Mouse (Mus musculus): ENCODE data around the gene Lim2. TPM values are rescaled to one million over a fixed set of nuclear protein-coding genes. Genes with fewer than 3 reads are reported as not detected.

Gene Lim2
- polyA plus RNA-seq, 1 experiment from 2014 or later: not detected

DNA sequence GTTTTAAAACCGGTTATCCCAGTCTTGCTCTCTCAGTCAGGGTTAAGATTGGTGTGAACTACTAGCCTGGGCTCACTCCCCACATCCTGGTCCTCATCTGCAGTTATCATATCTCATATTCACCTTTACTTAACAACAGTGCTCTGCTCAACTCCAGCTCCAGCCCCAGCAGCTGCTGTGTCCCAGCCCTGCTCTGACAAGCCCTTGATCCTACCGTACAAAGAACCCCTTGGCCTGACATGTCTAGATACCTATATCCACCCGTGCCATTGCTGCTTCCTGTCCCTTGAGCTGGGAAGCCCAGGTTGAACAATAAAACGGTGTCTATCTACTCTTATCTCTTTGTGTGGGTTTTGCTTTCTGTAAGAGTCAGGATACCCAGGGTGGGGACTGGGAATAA lies 2.0 kb downstream of the Lim2 start:
- no peaks in the 10 kb centered on the region for H3K4me1 ChIP-seq (replicated peaks)
- H3K27ac ChIP-seq (replicated peaks): no peak overlapping the region
- ATAC-seq (ENCODE audit: low FRiP score, low read depth): no peak
- no peak overlapping the region for H3K9ac ChIP-seq
- no peak overlapping the region for H3K4me2 ChIP-seq
- 68% methylated on average over 4 of the region's 4 CpGs for WGBS
- no peaks in the 10 kb centered on the region for H3K9me3 ChIP-seq
- H3K36me3 ChIP-seq: no peaks in the 10 kb centered on the region
- H3K27me3 ChIP-seq: no peaks in the 10 kb centered on the region
- H3K4me3 ChIP-seq: no peak overlapping the region

DNA sequence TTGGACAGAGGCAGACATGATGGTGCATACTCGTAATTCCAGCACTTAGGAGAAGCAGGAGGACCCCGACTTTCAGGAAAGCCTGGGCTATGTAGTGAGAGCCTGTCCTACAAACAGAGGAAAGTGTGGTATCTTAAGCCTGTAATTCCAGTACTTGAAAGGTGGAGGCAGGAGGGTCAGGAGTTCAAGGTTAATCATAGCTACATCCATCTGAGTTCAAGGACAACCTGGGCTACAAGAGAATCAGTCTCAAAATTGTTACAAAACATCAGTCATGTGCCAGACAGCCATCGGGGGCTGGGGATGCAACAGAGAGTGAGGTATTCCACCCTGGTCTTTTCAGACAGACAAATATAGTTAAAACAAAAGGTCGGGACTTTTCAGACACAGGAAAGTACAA lies 5.4 kb downstream of the Lim2 start:
- H3K36me3 ChIP-seq: no peaks in the 10 kb centered on the region
- no peak overlapping the region for H3K9ac ChIP-seq
- H3K27ac ChIP-seq (replicated peaks): no peak overlapping the region
- H3K4me3 ChIP-seq: no peak overlapping the region
- WGBS: 77% methylated on average over 4 of the region's 4 CpGs
- no peak overlapping the region for H3K4me2 ChIP-seq
- H3K9me3 ChIP-seq: no peaks in the 10 kb centered on the region
- no peaks in the 10 kb centered on the region for H3K4me1 ChIP-seq (replicated peaks)
- no peak for ATAC-seq (ENCODE audit: low FRiP score, low read depth)
- no peaks in the 10 kb centered on the region for H3K27me3 ChIP-seq

GRCm38 (mm10) chr7:43434676-43435075 lies 7.2 kb downstream of the Lim2 start:
- H3K36me3 ChIP-seq: no peaks in the 10 kb centered on the region
- 79% methylated on average over 5 of the region's 5 CpGs for WGBS

GRCm38 (mm10) chr7:43436341-43437255 lies 9.1 kb downstream of the Lim2 start, which contains the start of gene Nkg7:
Gene Nkg7, plus strand, starts transcription at chr7:43437073.
- Histone ChIP-seq H3K4me2 (no peak within 1 kb of the TSS), H3K27me3 (no peaks in the 10 kb centered on the region), H3K36me3 (no peaks in the 10 kb centered on the region), H3K27ac (replicated peaks) (no peak within 1 kb of the TSS), H3K4me3 (no peak within 1 kb of the TSS), H3K4me1 (replicated peaks) (no peaks in the 10 kb centered on the region), H3K9ac (no peak within 1 kb of the TSS), H3K9me3 (no peaks in the 10 kb centered on the region)
- ATAC-seq (ENCODE audit: low FRiP score, low read depth): no peak
- 86% methylated on average over 10 of the region's 10 CpGs for WGBS

More at GRCm38 (mm10) chr7:43434676-43435075, 7.2 kb downstream of the Lim2 start:
- Histone ChIP-seq H3K27me3 (no peaks in the 10 kb centered on the region), H3K4me3 (no peak overlapping the region), H3K4me1 (replicated peaks) (no peaks in the 10 kb centered on the region), H3K4me2 (no peak overlapping the region), H3K9me3 (no peaks in the 10 kb centered on the region), H3K27ac (replicated peaks) (no peak overlapping the region), H3K9ac (no peak overlapping the region)
- no peak for ATAC-seq (ENCODE audit: low FRiP score, low read depth)

DNA sequence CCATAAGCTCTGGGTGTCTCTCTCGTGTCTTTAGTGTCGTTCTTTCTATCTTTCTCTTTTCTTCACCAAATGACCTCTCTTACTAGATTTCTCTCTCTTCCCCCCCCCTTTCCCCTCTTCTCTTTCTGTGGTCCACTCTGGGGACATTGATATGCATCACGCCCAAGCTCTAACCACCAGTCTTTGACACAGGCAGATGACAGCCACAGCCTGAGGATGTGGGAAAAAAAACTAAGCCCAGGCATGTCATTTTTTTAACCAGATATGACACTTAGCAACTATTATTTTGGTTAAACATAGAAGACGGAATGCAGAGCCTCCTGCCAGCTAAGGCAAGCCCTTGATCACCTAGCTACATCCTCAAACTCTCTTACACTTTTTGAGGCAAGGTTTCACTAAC lies 11.1 kb downstream of the Lim2 start:
- H3K27me3 ChIP-seq: no peaks in the 10 kb centered on the region
- H3K4me2 ChIP-seq: no peak overlapping the region
- H3K9me3 ChIP-seq: no peaks in the 10 kb centered on the region
- H3K36me3 ChIP-seq: no peaks in the 10 kb centered on the region
- H3K4me1 ChIP-seq (replicated peaks): peaks cover 10% of the 10 kb centered on the region
- no peak overlapping the region for H3K4me3 ChIP-seq
- no peak overlapping the region for H3K27ac ChIP-seq (replicated peaks)
- ATAC-seq (ENCODE audit: low FRiP score, low read depth): no peak
- no peak overlapping the region for H3K9ac ChIP-seq
- 87% methylated on average over 4 of the region's 4 CpGs for WGBS

GRCm38 (mm10) chr7:43440482-43440881 lies 13.0 kb downstream of the Lim2 start, which contains the start of gene Cldnd2:
Gene Cldnd2, plus strand, starts transcription at chr7:43440782.
- Histone ChIP-seq H3K4me1 (replicated peaks) (peaks cover 21% of the 10 kb centered on the region), H3K4me2 (no peak within 1 kb of the TSS), H3K9me3 (no peaks in the 10 kb centered on the region), H3K27me3 (no peaks in the 10 kb centered on the region), H3K27ac (replicated peaks) (no peak within 1 kb of the TSS), H3K9ac (no peak within 1 kb of the TSS), H3K36me3 (no peaks in the 10 kb centered on the region), H3K4me3 (no peak within 1 kb of the TSS)
- whole genome bisulfite sequencing: 81% methylated on average over 6 of the region's 6 CpGs
- no peak for ATAC-seq (ENCODE audit: low FRiP score, low read depth)

DNA sequence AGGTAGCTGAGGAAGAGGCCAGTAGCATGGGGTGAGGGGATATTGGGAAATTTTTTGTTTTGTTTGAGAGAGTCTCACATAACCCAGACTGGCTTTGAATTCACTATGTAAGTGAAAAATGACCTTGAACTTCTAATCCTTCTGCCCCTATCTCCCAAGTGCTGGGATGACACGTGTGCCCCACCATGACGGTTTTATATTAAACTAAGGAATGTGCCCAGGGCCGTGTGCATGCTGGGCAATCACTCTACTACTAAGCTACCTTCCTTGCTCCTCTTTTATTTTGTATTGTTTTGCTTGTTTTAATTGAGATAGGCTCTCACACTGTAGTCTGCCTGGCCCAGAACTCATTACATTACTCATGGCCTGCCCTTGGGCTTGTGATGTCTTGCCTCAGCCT lies 13.6 kb downstream of the Lim2 start:
- no peak overlapping the region for H3K4me3 ChIP-seq
- H3K9me3 ChIP-seq: no peaks in the 10 kb centered on the region
- no peak overlapping the region for H3K4me2 ChIP-seq
- H3K36me3 ChIP-seq: no peaks in the 10 kb centered on the region
- 82% methylated on average over 3 of the region's 3 CpGs for WGBS
- H3K27ac ChIP-seq (replicated peaks): no peak overlapping the region
- H3K4me1 ChIP-seq (replicated peaks): peaks cover 21% of the 10 kb centered on the region
- no peak overlapping the region for H3K9ac ChIP-seq
- ATAC-seq (ENCODE audit: low FRiP score, low read depth): no peak
- no peaks in the 10 kb centered on the region for H3K27me3 ChIP-seq

GRCm38 (mm10) chr7:43442684-43443083 lies 15.2 kb downstream of the Lim2 start:
- H3K4me3 ChIP-seq: peak overlapping the region; percentile 64
- no peaks in the 10 kb centered on the region for H3K27me3 ChIP-seq
- peak overlapping the region; percentile 52 for H3K9ac ChIP-seq
- WGBS: 7% methylated on average over 9 of the region's 9 CpGs
- no peaks in the 10 kb centered on the region for H3K9me3 ChIP-seq
- peak overlapping the region; percentile 82 for H3K27ac ChIP-seq (replicated peaks)
- H3K4me2 ChIP-seq: peak overlapping the region; percentile 81
- no peaks in the 10 kb centered on the region for H3K36me3 ChIP-seq
- ATAC-seq (ENCODE audit: low FRiP score, low read depth): no peak
- H3K4me1 ChIP-seq (replicated peaks): peaks cover 21% of the 10 kb centered on the region

GRCm38 (mm10) chr7:43443126-43443916 lies 15.9 kb downstream of the Lim2 start:
- H3K4me1 ChIP-seq (replicated peaks): peaks cover 21% of the 10 kb centered on the region
- peak overlapping the region; percentile 81 for H3K4me2 ChIP-seq
- no peaks in the 10 kb centered on the region for H3K36me3 ChIP-seq
- peak overlapping the region; percentile 52 for H3K9ac ChIP-seq
- H3K27ac ChIP-seq (replicated peaks): peak overlapping the region; percentile 82
- no peaks in the 10 kb centered on the region for H3K9me3 ChIP-seq
- WGBS: under 1% methylated on average over 36 of the region's 36 CpGs
- ATAC-seq (ENCODE audit: low FRiP score, low read depth): peak; percentile 81
- peak overlapping the region; percentile 64 for H3K4me3 ChIP-seq
- H3K27me3 ChIP-seq: no peaks in the 10 kb centered on the region

GRCm38 (mm10) chr7:43443917-43444293 lies 16.4 kb downstream of the Lim2 start, which contains the start of the genes Etfb and Gm45233:
Gene Etfb, plus strand, starts transcription at chr7:43444083.
Gene Gm45233, plus strand, starts transcription at chr7:43444128.
- ATAC-seq (ENCODE audit: low FRiP score, low read depth): peak; percentile 97
- 0% methylated on average over 27 of the region's 27 CpGs for WGBS
- no peaks in the 10 kb centered on the region for H3K27me3 ChIP-seq

DNA sequence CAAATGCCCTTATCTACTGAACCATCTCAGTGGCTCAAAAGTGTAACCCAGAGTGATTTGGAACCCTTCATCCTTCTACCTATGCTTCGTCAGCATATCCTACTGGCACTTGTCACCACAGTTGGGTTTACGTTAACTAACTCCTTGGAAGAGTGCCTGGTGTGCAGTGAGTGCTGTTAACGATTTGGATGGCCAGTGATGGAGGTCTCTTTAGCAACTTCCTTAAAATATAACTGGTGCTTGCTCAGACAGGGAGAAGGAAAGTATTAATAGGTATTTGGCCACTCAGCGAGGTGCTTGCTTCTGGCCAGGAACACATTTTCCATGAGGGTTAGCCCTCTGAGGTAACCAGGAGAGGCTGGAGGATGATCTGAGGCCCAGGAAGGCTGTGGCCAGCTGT lies 20.3 kb downstream of the Lim2 start:
- Histone ChIP-seq H3K4me3 (no peak overlapping the region), H3K9ac (no peak overlapping the region), H3K27me3 (no peaks in the 10 kb centered on the region), H3K4me2 (no peak overlapping the region), H3K9me3 (no peaks in the 10 kb centered on the region), H3K36me3 (0 out of 2 replicates have a peak, but pooled peaks cover 2% of the 10 kb centered on the region), H3K4me1 (replicated peaks) (peaks cover 13% of the 10 kb centered on the region), H3K27ac (replicated peaks) (no peak overlapping the region)
- WGBS: 88% methylated on average over 4 of the region's 4 CpGs
- no peak for ATAC-seq (ENCODE audit: low FRiP score, low read depth)

More at GRCm38 (mm10) chr7:43443917-43444293, 16.4 kb downstream of the Lim2 start, which contains the start of the genes Etfb and Gm45233:
- Histone ChIP-seq H3K9me3 (no peaks in the 10 kb centered on the region), H3K27ac (replicated peaks) (peak within 1 kb of the TSS; percentile 82), H3K4me2 (peak within 1 kb of the TSS; percentile 81), H3K4me3 (peak within 1 kb of the TSS; percentile 64), H3K36me3 (no peaks in the 10 kb centered on the region), H3K9ac (peak within 1 kb of the TSS; percentile 59), H3K4me1 (replicated peaks) (peaks cover 21% of the 10 kb centered on the region)

DNA sequence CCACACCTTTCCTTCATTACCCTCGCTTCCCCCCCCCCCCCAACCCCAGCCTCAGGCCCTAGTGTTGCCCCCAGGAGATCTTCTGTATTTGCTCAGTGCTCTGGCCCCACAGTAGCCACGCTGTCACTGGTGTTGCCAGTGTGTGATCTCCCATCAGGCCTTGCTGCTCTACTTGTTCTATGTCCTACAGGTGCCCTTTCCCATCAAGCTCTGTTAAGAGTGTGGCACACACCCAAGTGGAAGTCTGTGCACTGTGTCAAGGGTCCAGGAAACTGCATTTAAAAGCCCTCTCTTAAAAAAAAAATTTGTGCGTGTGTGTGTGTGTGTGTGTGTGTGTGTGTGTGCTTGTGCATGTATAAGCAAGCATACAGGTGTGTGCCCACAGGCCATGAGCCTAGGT lies 20.8 kb downstream of the Lim2 start:
- Histone ChIP-seq H3K27me3 (no peaks in the 10 kb centered on the region), H3K4me3 (no peak overlapping the region), H3K36me3 (peaks cover 6% of the 10 kb centered on the region; the same call in 1 of the 2 replicates), H3K4me1 (replicated peaks) (peaks cover 10% of the 10 kb centered on the region), H3K9ac (no peak overlapping the region), H3K27ac (replicated peaks) (no peak overlapping the region), H3K4me2 (no peak overlapping the region), H3K9me3 (no peaks in the 10 kb centered on the region)
- 87% methylated on average over 2 of the region's 3 CpGs for WGBS
- ATAC-seq (ENCODE audit: low FRiP score, low read depth): no peak
